Mouse (Mus musculus) midbrain, embryonic 13.5 days (tissue): ENCODE measurements at regions not wholly inside any gene's neighbourhood (a gene's known extent, or its start where the extent isn't known, plus 50 kb on each side); places are given as distances from the start of the nearest gene placed in this dataset.
A peak's percentile ranks its signal among the peaks of the same experiment; 100 is the strongest.

Source experiments
- ATAC-seq: fragments of 200-750 bp; cut with Nextera tagmentation; 2 replicates; pipeline ENCODE4 v1.8.0; 2017; ENCODE audit warnings: mild to moderate bottlenecking, moderate TSS enrichment, moderate library complexity
- H3K27ac ChIP-seq: fragments of 300-500 bp; sonication (generic); 2 replicates; pipeline ENCODE4 v1.5.1; 2015; ENCODE audit warnings: inconsistent platforms, mild to moderate bottlenecking, moderate library complexity
- H3K27me3 ChIP-seq: fragments of 300-500 bp; sonication (generic); 2 replicates; pipeline ENCODE4 v1.6.1; 2015; ENCODE audit warnings: mild to moderate bottlenecking, inconsistent platforms
- H3K36me3 ChIP-seq: fragments of 300-500 bp; sonication (generic); 2 replicates; pipeline ENCODE4 v1.6.1; 2015; ENCODE audit warnings: mild to moderate bottlenecking, inconsistent platforms
- H3K4me1 ChIP-seq: fragments of 300-500 bp; sonication (generic); replicated peaks from 2 replicates; pipeline ENCODE4 v1.6.1; 2015; ENCODE audit warnings: inconsistent platforms
- H3K4me2 ChIP-seq: fragments of 300-500 bp; sonication (generic); replicated peaks from 2 replicates; pipeline ENCODE4 v1.6.1; 2015; ENCODE audit warnings: moderate library complexity, mild to moderate bottlenecking, inconsistent platforms
- H3K4me3 ChIP-seq: fragments of 300-500 bp; sonication (generic); replicated peaks from 2 replicates; pipeline ENCODE4 v1.5.1; 2015; ENCODE audit warnings: mild to moderate bottlenecking, inconsistent platforms
- H3K9ac ChIP-seq: fragments of 300-500 bp; sonication (generic); replicated peaks from 2 replicates; pipeline ENCODE4 v1.6.1; 2015; ENCODE audit warnings: mild to moderate bottlenecking, inconsistent platforms
- H3K9me3 ChIP-seq: fragments of 300-500 bp; sonication (generic); 2 replicates; pipeline ENCODE4 v1.6.1; 2016; ENCODE audit warnings: mild to moderate bottlenecking, inconsistent platforms
- WGBS: fragments of 180-500 bp; shearing (Covaris S2); methylation state at CpG from one replicate; pipeline ENCODE4 v1.1.7; 2015; 5-methylcytosine and 5-hydroxymethylcytosine counted together

DNA sequence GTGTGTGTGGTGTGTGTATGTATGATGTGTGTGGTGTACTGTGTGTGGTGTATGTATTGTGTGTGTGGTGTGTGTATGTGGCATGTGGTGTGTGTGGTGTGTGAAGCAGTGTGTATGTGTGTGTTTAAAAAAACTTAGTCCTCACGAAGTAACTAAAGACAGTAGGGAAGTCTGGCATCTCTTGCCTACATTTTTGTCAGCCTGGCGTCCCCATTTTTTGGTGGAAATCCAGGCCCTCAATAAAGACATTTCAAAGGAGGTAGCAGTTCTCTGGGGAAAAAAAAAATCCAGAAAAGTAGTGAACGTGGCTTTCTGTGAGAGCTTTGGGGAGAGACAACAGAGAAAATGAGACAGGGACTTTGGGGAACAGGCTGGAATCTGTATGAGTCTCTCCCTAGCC lies 231.6 kb upstream of the Srrm4 start:
- peaks cover 16% of the 10 kb centered on the region for H3K4me1 ChIP-seq
- WGBS = 88% methylated on average over 3 of the region's 3 CpGs
- no peak overlapping the region for H3K4me3 ChIP-seq
- no peak for ATAC-seq
- no peak overlapping the region for H3K4me2 ChIP-seq
- no peaks in the 10 kb centered on the region for H3K27me3 ChIP-seq
- no peak overlapping the region for H3K9ac ChIP-seq
- no peaks in the 10 kb centered on the region for H3K36me3 ChIP-seq
- H3K9me3 ChIP-seq = no peaks in the 10 kb centered on the region
- no peak overlapping the region for H3K27ac ChIP-seq

DNA sequence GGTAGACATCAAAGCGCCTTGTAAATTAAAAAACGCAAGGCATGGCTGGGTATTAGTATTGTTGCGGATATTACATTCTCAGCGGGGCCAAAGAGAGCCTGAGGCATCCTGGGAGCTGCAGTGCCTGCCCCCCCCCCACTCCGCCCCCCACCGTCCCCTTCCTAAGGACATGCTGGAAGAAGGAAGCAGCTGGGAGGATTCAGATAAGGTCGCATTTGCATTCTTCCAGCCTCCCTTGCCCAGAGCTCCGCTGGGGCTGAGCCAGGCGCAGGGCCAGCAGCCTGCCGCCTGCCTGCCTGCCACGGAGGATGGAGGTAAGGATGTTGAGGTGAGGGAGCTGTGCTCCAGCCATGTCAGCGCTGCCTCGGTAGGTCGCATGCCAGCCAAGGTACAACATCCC lies 230.5 kb upstream of the Srrm4 start:
- peak; percentile 90 for ATAC-seq
- Histone ChIP-seq H3K4me1 (peaks cover 16% of the 10 kb centered on the region), H3K9ac (0 out of 2 replicates have a peak overlapping the region, but pooled peaks have one; percentile 34), H3K27ac (peak overlapping the region; percentile 65), H3K36me3 (no peaks in the 10 kb centered on the region), H3K4me3 (no peak overlapping the region), H3K27me3 (no peaks in the 10 kb centered on the region), H3K4me2 (peak overlapping the region; percentile 28), H3K9me3 (no peaks in the 10 kb centered on the region)
- WGBS = 20% methylated on average over 14 of the region's 14 CpGs

DNA sequence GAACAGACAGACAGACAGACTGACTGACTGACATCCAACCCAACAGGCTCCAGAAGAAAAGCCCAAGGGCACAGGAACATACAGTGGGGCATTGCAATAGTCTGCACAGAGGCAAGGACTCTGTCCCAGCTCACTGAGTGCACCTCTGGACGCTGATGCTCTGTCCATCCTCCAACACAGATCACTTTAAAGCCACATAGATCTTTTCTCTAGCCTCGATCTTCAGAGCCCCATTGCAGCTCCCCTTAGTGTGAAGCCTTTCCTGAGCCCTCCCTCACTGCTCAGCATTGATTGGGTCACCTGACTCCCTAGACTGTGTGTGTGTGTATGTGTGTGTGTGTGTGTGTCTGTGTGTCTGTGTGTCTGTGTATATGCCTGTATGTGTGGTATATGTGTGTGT lies 218.2 kb upstream of the Srrm4 start:
- peak; percentile 76 for ATAC-seq
- peaks cover 16% of the 10 kb centered on the region; the same call in 1 of the 2 replicates for H3K27me3 ChIP-seq
- peaks cover 21% of the 10 kb centered on the region for H3K4me1 ChIP-seq
- peak overlapping the region; percentile 87 for H3K27ac ChIP-seq
- no peaks in the 10 kb centered on the region for H3K9me3 ChIP-seq
- H3K4me3 ChIP-seq = no peak overlapping the region
- no peaks in the 10 kb centered on the region for H3K36me3 ChIP-seq
- peak overlapping the region; percentile 41 for H3K4me2 ChIP-seq
- WGBS = 7% methylated on average over 2 of the region's 2 CpGs
- H3K9ac ChIP-seq = peak overlapping the region; percentile 51

DNA sequence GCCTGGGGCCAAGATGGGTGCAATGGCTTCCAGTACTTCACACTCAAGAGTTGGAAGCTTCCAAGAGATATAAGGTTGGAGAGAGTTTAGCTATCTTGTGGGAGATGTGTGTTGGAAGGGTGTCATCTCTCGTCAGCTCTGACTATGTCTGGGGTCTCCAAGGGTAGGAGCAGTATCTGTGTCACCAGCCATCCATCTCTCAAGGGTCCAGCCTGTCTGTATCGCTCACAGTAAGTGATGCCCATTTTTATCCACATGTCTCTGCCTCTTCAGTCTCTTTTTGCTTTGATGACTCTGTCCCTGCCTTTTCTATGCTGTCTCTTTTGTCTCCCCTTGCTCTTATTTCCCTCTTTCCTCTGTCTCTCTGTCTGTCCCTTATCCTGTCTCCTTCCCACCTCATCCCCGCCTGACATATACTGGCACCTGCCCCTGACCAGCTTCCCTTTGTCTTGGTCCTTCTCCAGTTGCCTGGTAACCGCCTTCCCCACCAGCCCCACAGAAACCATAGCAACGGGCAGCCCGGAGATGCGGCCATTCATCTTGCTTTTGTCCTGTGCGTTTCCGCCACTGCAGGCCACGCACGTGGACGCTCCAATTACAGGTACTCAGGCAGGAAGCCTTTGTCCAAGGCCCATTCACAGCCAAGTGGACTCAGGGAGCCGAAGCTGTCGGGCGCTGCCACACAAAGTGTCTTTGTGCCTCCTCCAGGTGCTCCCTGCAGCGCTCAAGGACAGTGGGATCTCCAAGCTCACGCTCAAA lies 217.6 kb upstream of the Srrm4 start:
- peak overlapping the region; percentile 51 for H3K9ac ChIP-seq
- H3K36me3 ChIP-seq = no peaks in the 10 kb centered on the region
- H3K27ac ChIP-seq = peak overlapping the region; percentile 87
- H3K4me2 ChIP-seq = peak overlapping the region; percentile 41
- 9% methylated on average over 17 of the region's 17 CpGs for WGBS
- H3K9me3 ChIP-seq = no peaks in the 10 kb centered on the region
- ATAC-seq = peak; percentile 92
- H3K4me1 ChIP-seq = peaks cover 21% of the 10 kb centered on the region
- H3K27me3 ChIP-seq = peaks cover 16% of the 10 kb centered on the region; the same call in 1 of the 2 replicates
- no peak overlapping the region for H3K4me3 ChIP-seq

DNA sequence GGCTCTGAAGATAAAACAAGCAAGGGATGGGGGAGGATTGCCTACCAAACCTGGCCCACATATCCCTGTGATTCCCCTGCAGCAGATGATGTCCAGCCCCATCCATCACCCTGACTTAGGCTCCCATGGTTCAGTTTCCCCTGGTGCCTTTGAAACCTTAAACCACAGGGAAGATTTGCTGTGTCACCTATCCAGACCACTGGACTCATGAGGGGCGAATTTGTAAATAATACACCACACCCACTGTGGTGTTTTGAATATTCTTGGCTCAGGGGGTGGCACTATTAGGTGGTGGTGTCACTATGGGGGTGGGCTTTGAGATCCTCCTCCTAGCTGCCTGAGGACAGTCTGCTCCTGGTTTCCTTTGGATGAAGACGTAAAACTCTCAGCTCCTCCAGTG lies 205.8 kb upstream of the Srrm4 start:
- H3K36me3 ChIP-seq = no peaks in the 10 kb centered on the region
- no peak overlapping the region for H3K9ac ChIP-seq
- no peak overlapping the region for H3K4me3 ChIP-seq
- no peak overlapping the region for H3K27ac ChIP-seq
- H3K4me2 ChIP-seq = no peak overlapping the region
- 66% methylated on average over 2 of the region's 2 CpGs for WGBS
- H3K4me1 ChIP-seq = peaks cover 11% of the 10 kb centered on the region
- no peak for ATAC-seq
- H3K9me3 ChIP-seq = no peaks in the 10 kb centered on the region
- H3K27me3 ChIP-seq = no peaks in the 10 kb centered on the region

DNA sequence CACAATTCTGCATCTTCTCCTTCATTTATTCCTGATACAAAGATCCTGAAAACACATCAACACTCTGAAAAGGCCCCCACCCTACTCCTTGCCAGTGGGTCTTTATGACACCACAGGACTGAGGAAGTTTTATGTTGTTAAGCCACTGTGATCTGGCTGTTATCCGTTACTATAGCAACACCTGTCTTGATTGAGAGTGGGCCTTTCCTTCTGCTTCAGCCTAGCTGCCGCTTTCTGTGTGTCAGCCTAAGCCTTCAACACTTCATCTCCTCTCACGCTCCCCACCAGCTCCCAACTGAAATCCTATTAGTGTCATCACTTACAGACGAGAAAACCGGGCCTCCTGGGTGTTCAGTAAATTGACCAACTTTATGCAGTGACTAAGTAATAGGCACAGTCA lies 203.6 kb upstream of the Srrm4 start:
- Histone ChIP-seq H3K4me3 (no peak overlapping the region), H3K9me3 (no peaks in the 10 kb centered on the region), H3K9ac (no peak overlapping the region), H3K27ac (peak overlapping the region; percentile 58; the same call in 1 of the 2 replicates), H3K36me3 (no peaks in the 10 kb centered on the region), H3K4me1 (peaks cover 11% of the 10 kb centered on the region), H3K27me3 (no peaks in the 10 kb centered on the region), H3K4me2 (no peak overlapping the region)
- WGBS = 24% methylated on average over 5 of the region's 5 CpGs
- peak; percentile 60; the same call in 1 of the 2 replicates for ATAC-seq

DNA sequence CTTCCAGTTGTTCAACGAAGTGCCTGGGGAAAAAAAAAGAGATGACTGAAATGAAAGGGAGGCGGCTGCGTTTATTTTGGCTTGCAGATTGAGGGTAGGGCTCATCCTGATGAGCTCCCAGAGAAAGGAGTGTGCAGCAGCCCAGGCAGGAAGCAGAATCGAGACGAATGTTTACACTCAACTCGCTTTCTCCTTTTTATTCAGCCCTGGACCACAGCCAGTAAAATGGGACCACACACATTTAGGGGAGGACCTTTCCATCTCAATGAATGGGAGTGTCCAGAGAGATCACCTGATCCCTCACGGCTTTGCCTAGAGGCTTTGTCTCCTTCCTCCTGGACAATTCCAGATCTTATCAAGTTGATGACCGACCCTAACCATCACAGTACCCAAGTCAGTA lies 198.8 kb upstream of the Srrm4 start:
- Histone ChIP-seq H3K4me2 (no peak overlapping the region), H3K9ac (no peak overlapping the region), H3K27ac (no peak overlapping the region), H3K9me3 (no peaks in the 10 kb centered on the region), H3K4me3 (no peak overlapping the region), H3K27me3 (no peaks in the 10 kb centered on the region), H3K36me3 (no peaks in the 10 kb centered on the region), H3K4me1 (peaks cover 8% of the 10 kb centered on the region)
- 77% methylated on average over 8 of the region's 8 CpGs for WGBS
- no peak for ATAC-seq

DNA sequence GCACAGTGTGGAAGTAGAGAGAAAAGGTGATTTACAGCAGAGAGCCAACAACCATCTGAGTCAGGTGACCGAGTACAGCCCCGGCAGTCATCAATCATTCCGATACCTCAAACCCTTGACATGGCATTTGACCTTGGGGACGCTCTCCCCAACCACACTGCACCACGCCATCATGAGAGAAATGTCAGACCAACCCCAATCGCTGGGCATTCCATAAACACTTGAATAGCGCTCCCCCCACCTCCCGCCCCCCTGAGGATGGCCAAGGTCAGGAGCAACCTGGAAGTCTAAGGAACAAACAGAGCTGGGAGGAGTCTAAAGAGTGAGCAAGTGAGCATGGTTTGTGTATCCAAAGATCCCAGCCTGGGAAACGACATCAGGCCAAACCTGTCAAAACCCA lies 198.2 kb upstream of the Srrm4 start:
- ATAC-seq = no peak
- WGBS = 91% methylated on average over 9 of the region's 9 CpGs
- H3K4me2 ChIP-seq = no peak overlapping the region
- no peaks in the 10 kb centered on the region for H3K9me3 ChIP-seq
- H3K27me3 ChIP-seq = no peaks in the 10 kb centered on the region
- H3K9ac ChIP-seq = no peak overlapping the region
- H3K27ac ChIP-seq = no peak overlapping the region
- H3K36me3 ChIP-seq = no peaks in the 10 kb centered on the region
- peaks cover 2% of the 10 kb centered on the region for H3K4me1 ChIP-seq
- H3K4me3 ChIP-seq = no peak overlapping the region

DNA sequence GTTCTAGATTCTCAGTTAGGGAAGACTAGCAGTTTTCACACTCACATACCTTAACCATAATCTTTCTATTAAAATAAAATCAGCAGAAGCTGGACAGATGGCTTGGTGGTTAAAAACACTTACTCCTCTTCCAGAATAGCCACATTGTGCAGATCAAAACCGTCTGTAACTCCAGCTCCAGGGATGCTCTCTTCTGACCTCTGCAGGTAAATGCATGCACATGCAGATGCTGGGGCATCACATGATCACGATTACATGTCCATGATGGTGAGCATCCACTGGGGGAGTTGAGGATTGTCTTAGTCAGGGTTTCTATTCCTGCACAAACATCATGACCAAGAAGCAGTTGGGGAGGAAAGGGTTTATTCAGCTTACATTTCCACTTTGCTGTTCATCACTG lies 184.8 kb upstream of the Srrm4 start:
- no peaks in the 10 kb centered on the region for H3K27me3 ChIP-seq
- no peak overlapping the region for H3K27ac ChIP-seq
- no peaks in the 10 kb centered on the region for H3K36me3 ChIP-seq
- H3K9me3 ChIP-seq = no peaks in the 10 kb centered on the region
- ATAC-seq = no peak
- H3K9ac ChIP-seq = no peak overlapping the region
- peaks cover 6% of the 10 kb centered on the region; the same call in 1 of the 2 replicates for H3K4me1 ChIP-seq
- WGBS = 53% methylated on average over 2 of the region's 2 CpGs
- no peak overlapping the region for H3K4me3 ChIP-seq
- no peak overlapping the region for H3K4me2 ChIP-seq

DNA sequence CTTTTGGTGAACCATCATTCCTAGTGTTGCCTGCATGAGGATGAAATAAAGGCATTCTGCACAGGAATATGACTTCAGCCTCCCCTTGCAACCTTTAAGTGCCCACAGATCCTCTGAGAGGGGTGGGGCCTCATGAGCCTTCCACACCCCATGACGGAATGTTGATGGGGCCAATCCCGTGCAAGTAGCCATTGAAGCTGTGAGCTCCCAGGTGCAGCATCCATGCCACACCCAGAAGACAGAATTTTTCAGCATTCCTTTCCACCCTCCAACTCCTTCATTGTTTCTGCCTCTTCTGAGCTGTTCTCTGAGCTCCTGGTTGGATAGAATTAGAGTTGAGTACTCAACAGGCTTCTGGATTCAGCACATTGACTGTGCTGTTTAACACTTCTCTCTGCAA lies 174.6 kb upstream of the Srrm4 start:
- no peaks in the 10 kb centered on the region for H3K4me1 ChIP-seq
- peaks cover 2% of the 10 kb centered on the region; the same call in 1 of the 2 replicates for H3K9me3 ChIP-seq
- no peaks in the 10 kb centered on the region for H3K36me3 ChIP-seq
- no peak for ATAC-seq
- no peak overlapping the region for H3K4me3 ChIP-seq
- WGBS = 84% methylated on average over 2 of the region's 2 CpGs
- H3K27me3 ChIP-seq = no peaks in the 10 kb centered on the region
- no peak overlapping the region for H3K27ac ChIP-seq
- no peak overlapping the region for H3K4me2 ChIP-seq
- no peak overlapping the region for H3K9ac ChIP-seq

DNA sequence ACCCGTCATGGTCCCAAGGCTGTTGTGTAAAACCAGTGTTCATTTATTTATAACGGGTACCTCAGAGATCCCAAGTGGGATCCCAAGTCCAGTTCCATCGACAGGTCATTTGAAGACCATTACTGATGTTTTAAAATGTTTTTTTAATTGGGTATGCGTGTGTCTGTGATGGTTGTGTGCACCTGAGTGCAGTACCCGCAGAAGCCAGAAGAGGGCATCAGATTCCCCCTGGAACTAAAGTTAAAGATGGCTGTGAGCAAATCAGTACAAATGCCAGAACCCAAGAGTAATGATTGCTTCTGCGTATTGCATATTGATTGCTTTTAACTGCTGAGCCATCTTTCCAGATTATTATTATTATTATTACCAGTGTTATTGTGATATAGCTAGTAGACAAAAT lies 169.7 kb upstream of the Srrm4 start:
- Histone ChIP-seq H3K36me3 (no peaks in the 10 kb centered on the region), H3K9ac (no peak overlapping the region), H3K27ac (no peak overlapping the region), H3K4me3 (no peak overlapping the region), H3K27me3 (no peaks in the 10 kb centered on the region), H3K4me1 (0 out of 2 replicates have a peak, but pooled peaks cover 4% of the 10 kb centered on the region), H3K4me2 (no peak overlapping the region), H3K9me3 (peaks cover 2% of the 10 kb centered on the region; the same call in 1 of the 2 replicates)
- WGBS = 94% methylated on average over 6 of the region's 6 CpGs
- no peak for ATAC-seq

DNA sequence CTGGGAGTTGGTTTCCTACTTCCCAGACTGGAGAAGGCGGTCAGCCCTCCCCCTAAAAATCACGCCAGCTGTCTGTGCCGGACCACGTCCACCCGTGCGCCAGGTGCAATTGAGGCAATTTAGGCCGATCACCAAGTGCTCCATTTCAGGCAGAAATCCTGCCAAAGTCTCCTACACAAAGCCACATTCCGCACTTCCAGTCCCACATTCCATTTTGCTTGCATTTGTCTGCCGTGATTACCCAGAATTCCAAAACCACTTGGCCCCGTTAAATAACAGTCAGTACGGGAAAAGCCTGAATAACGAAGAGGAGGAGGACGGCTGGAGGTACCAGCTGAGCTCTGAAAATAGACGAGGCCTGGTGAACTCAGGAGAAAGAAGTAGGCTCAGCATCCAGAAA lies 167.1 kb upstream of the Srrm4 start:
- H3K4me3 ChIP-seq = no peak overlapping the region
- 74% methylated on average over 14 of the region's 14 CpGs for WGBS
- no peak overlapping the region for H3K4me2 ChIP-seq
- H3K4me1 ChIP-seq = 0 out of 2 replicates have a peak, but pooled peaks cover 4% of the 10 kb centered on the region
- no peak overlapping the region for H3K9ac ChIP-seq
- H3K27me3 ChIP-seq = no peaks in the 10 kb centered on the region
- no peak overlapping the region for H3K27ac ChIP-seq
- H3K9me3 ChIP-seq = peaks cover 2% of the 10 kb centered on the region; the same call in 1 of the 2 replicates
- H3K36me3 ChIP-seq = no peaks in the 10 kb centered on the region
- no peak for ATAC-seq

DNA sequence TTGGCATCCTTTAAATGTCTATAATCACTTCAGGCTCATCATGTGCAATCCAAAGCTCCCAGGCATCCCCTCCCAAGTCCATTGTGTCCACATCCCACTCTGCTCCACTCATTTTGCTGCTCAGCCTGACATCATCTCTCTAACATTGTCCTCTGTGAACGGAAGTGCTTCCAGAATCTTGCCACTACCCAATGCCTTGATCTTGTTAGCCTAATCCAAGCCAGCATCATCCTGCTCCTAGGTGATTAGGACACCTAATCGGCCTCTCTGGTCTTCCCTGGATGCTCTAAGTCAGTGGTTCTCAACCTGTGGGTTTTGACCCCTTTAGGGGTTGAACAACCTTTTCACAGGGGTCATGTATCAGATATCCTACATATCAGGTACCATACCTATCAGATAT lies 161.3 kb upstream of the Srrm4 start:
- Histone ChIP-seq H3K36me3 (no peaks in the 10 kb centered on the region), H3K4me3 (no peak overlapping the region), H3K9me3 (no peaks in the 10 kb centered on the region), H3K9ac (no peak overlapping the region), H3K4me2 (no peak overlapping the region), H3K27me3 (no peaks in the 10 kb centered on the region), H3K4me1 (0 out of 2 replicates have a peak, but pooled peaks cover 2% of the 10 kb centered on the region), H3K27ac (no peak overlapping the region)
- no peak for ATAC-seq
- WGBS = 85% methylated on average over 2 of the region's 2 CpGs
